Mouse (Mus musculus): ENCODE data around the gene Fig4. TPM values are rescaled to one million over a fixed set of nuclear protein-coding genes. Genes with fewer than 3 reads are reported as not detected.

Fig4 gene
- polyA plus RNA-seq, 1 experiment from 2014 or later: 24.7 TPM

GRCm38 (mm10) chr10:41151441-41151840 is 151.6 kb downstream of the Fig4 start:
- Histone ChIP-seq H3K4me2 (replicated peaks) (no peak overlapping the region), H3K27me3 (0 out of 2 replicates have a peak, but pooled peaks cover 1% of the 10 kb centered on the region), H3K9ac (no peak overlapping the region), H3K9me3 (replicated peaks) (no peaks in the 10 kb centered on the region), H3K4me1 (no peaks in the 10 kb centered on the region), H3K27ac (no peak overlapping the region), H3K36me3 (no peaks in the 10 kb centered on the region), H3K4me3 (no peak overlapping the region)
- WGBS: 80% methylated on average over 18 of the region's 18 CpGs
- no peak for ATAC-seq (ENCODE audit: low FRiP score)

GRCm38 (mm10) chr10:41151021-41151420 is 152.0 kb downstream of the Fig4 start:
- no peak overlapping the region for H3K27ac ChIP-seq
- 0 out of 2 replicates have a peak, but pooled peaks cover 5% of the 10 kb centered on the region for H3K27me3 ChIP-seq
- no peak overlapping the region for H3K4me2 ChIP-seq (replicated peaks)
- no peaks in the 10 kb centered on the region for H3K4me1 ChIP-seq
- no peak for ATAC-seq (ENCODE audit: low FRiP score)
- H3K9ac ChIP-seq: no peak overlapping the region
- no peaks in the 10 kb centered on the region for H3K9me3 ChIP-seq (replicated peaks)
- WGBS: 71% methylated on average over 10 of the region's 10 CpGs
- H3K36me3 ChIP-seq: no peaks in the 10 kb centered on the region
- no peak overlapping the region for H3K4me3 ChIP-seq

GRCm38 (mm10) chr10:41150496-41150895 is 152.6 kb downstream of the Fig4 start:
- Histone ChIP-seq H3K4me1 (no peaks in the 10 kb centered on the region), H3K27ac (no peak overlapping the region), H3K4me3 (no peak overlapping the region), H3K36me3 (no peaks in the 10 kb centered on the region), H3K4me2 (replicated peaks) (no peak overlapping the region), H3K27me3 (0 out of 2 replicates have a peak, but pooled peaks cover 5% of the 10 kb centered on the region), H3K9me3 (replicated peaks) (no peaks in the 10 kb centered on the region), H3K9ac (no peak overlapping the region)
- no peak for ATAC-seq (ENCODE audit: low FRiP score)
- WGBS: 80% methylated on average over 2 of the region's 2 CpGs

- no peak overlapping the region for H3K4me2 ChIP-seq (replicated peaks)
- no peak overlapping the region for H3K27ac ChIP-seq
- ATAC-seq (ENCODE audit: low FRiP score): no peak
- H3K4me1 ChIP-seq: no peaks in the 10 kb centered on the region
- H3K27me3 ChIP-seq: 0 out of 2 replicates have a peak, but pooled peaks cover 5% of the 10 kb centered on the region
- H3K4me3 ChIP-seq: no peak overlapping the region
- 83% methylated on average over 3 of the region's 3 CpGs for WGBS
- H3K36me3 ChIP-seq: no peaks in the 10 kb centered on the region
- no peak overlapping the region for H3K9ac ChIP-seq
- no peaks in the 10 kb centered on the region for H3K9me3 ChIP-seq (replicated peaks)
These were observed 153.8 kb downstream of the Fig4 start for GRCm38 (mm10) chr10:41149307-41149706.

GRCm38 (mm10) chr10:41146141-41146540 is 156.9 kb downstream of the Fig4 start:
- 0 out of 2 replicates have a peak, but pooled peaks cover 5% of the 10 kb centered on the region for H3K27me3 ChIP-seq
- H3K4me2 ChIP-seq (replicated peaks): no peak overlapping the region
- no peak for ATAC-seq (ENCODE audit: low FRiP score)
- H3K9me3 ChIP-seq (replicated peaks): no peaks in the 10 kb centered on the region
- H3K4me1 ChIP-seq: no peaks in the 10 kb centered on the region
- H3K4me3 ChIP-seq: no peak overlapping the region
- H3K27ac ChIP-seq: no peak overlapping the region
- H3K36me3 ChIP-seq: no peaks in the 10 kb centered on the region
- no peak overlapping the region for H3K9ac ChIP-seq
- 65% methylated on average over 2 of the region's 2 CpGs for WGBS

Other genes starting within 250 kb of the Fig4 start
- 0.13 and 0.23 TPM in 2 replicates for gene Gpr6, start 231.0 kb downstream of the Fig4 start, polyA plus RNA-seq (2016; fragmentation: Nextera tagmentation; extraction: Ambion mirVana)
- gene Ak9, start 720 bp upstream of the Fig4 start, polyA plus RNA-seq (2016; fragmentation: Nextera tagmentation; extraction: Ambion mirVana): 0.35 and 0.44 TPM in 2 replicates
- 22.1 and 22.6 TPM in 2 replicates for gene Zbtb24, start 147.1 kb upstream of the Fig4 start, polyA plus RNA-seq (2016; fragmentation: Nextera tagmentation; extraction: Ambion mirVana)
- gene Mical1, start 173.1 kb upstream of the Fig4 start, polyA plus RNA-seq (2016; fragmentation: Nextera tagmentation; extraction: Ambion mirVana): 42.6 and 46.8 TPM in 2 replicates
- 41.4 and 42.8 TPM in 2 replicates for gene Smpd2, start 187.1 kb upstream of the Fig4 start, polyA plus RNA-seq (2016; fragmentation: Nextera tagmentation; extraction: Ambion mirVana)
- gene Ppil6, start 187.2 kb upstream of the Fig4 start, polyA plus RNA-seq (2016; fragmentation: Nextera tagmentation; extraction: Ambion mirVana): 2.6 and 3.8 TPM in 2 replicates
- 106 and 118 TPM in 2 replicates for gene Cd164, start 216.2 kb upstream of the Fig4 start, polyA plus RNA-seq (2016; fragmentation: Nextera tagmentation; extraction: Ambion mirVana)

Measured in hindbrain, embryonic 12.5 days (tissue).